Mouse (Mus musculus) heart, embryonic 11.5 days (tissue): ENCODE measurements around the gene S100a6. TPM values are rescaled to one million over a fixed set of nuclear protein-coding genes. Genes with fewer than 3 reads are reported as not detected.

Experiments used
- ATAC-seq: fragments of 200-750 bp; cut with Nextera tagmentation; replicated peaks from 2 replicates; pipeline ENCODE4 v1.8.0; 2017; ENCODE audit warnings: moderate library complexity; ENCODE audit not compliant: insufficient number of reproducible peaks, low FRiP score, low TSS enrichment
- H3K27ac ChIP-seq: fragments of 300-500 bp; sonication (generic); 2 replicates; pipeline ENCODE4 v1.5.1; 2014; ENCODE audit warnings: mild to moderate bottlenecking, low read depth, low read length
- H3K27me3 ChIP-seq: fragments of 300-500 bp; sonication (generic); 2 replicates; pipeline ENCODE4 v1.6.1; 2014; ENCODE audit warnings: mild to moderate bottlenecking, low read length, mixed read lengths; ENCODE audit not compliant: control insufficient read depth, insufficient read depth
- H3K36me3 ChIP-seq: fragments of 300-500 bp; sonication (generic); 2 replicates; pipeline ENCODE4 v1.6.1; 2014; ENCODE audit warnings: mild to moderate bottlenecking, low read length, moderate library complexity, mixed read lengths; ENCODE audit not compliant: control insufficient read depth, insufficient read depth
- H3K4me1 ChIP-seq: fragments of 300-500 bp; sonication (generic); 2 replicates; pipeline ENCODE4 v1.6.1; 2014; ENCODE audit warnings: low read length; ENCODE audit not compliant: control insufficient read depth, insufficient read depth
- H3K4me2 ChIP-seq: fragments of 300-500 bp; sonication (generic); 2 replicates; pipeline ENCODE4 v1.6.1; 2014; ENCODE audit warnings: mild to moderate bottlenecking, moderate library complexity
- H3K4me3 ChIP-seq: fragments of 300-500 bp; sonication (generic); 2 replicates; pipeline ENCODE4 v1.5.1; 2014; ENCODE audit warnings: low read depth, low read length
- H3K9ac ChIP-seq: fragments of 300-500 bp; sonication (generic); 2 replicates; pipeline ENCODE4 v1.6.1; 2014; ENCODE audit warnings: mild to moderate bottlenecking, low read depth, low read length, moderate library complexity
- H3K9me3 ChIP-seq: fragments of 300-500 bp; sonication (generic); replicated peaks from 2 replicates; pipeline ENCODE4 v1.6.1; 2016; ENCODE audit warnings: low read length; ENCODE audit not compliant: control insufficient read depth
- WGBS: fragments of 180-500 bp; shearing (Covaris S2); extraction: QIAGEN DNeasy Blood & Tissue Kit; methylation state at CpG from one replicate; pipeline ENCODE4 v1.1.7; 2014; ENCODE audit not compliant: insufficient replicate concordance; 5-methylcytosine and 5-hydroxymethylcytosine counted together
- polyA plus RNA-seq: library from polyadenylated mRNA; unstranded; fragments of >200 nt; fragmentation: Nextera tagmentation; extraction: Ambion mirVana; gene quantifications from 2 replicates; pipeline ENCODE4 v1.2.1, GENCODE M21; 2014

S100a6 gene
- polyA plus RNA-seq, 1 experiment from 2014 or later, result 43.6 TPM

DNA sequence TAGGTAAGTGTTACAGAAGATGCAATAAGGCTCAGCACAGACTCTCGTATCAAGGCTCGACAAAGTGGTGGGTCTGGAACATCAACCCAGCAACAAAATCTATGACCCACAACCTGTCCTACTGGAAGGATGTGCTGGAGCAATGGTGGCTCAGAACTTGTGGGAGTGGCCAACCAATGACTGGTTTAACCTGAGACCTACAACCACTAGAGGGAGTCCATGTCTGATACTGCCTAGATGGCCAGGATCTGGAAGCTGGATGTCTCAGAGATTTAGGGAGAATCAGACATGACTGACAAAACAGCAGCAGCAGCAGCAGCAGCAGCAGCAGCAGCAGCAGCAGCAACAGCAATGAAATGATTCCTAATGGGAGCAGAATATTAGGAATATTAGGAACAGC lies 51.5 kb downstream of the S100a6 start:
- WGBS, result 60% methylated on average over 2 of the region's 2 CpGs
- ATAC-seq, result no peak

DNA sequence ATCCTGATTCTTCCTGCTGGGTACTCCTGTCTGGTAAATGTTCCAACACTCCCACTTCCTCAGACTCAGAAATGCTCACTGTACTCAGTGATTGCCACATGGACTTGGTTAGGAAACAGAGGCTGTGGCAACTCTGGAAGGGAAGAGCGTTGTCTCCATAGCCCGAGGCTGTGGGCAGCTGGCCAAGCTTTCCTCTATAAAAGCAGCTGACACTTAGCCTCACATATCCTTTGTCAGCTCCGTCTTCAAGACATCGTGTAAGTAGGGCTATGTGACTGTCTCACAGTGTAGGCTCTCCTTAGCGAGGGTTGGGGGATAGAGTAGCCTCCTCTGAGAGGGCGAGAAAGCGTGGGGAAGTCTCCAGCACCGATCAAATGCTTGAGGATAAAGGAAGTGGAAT lies 56.2 kb downstream of the S100a6 start, which contains the start of gene S100a8:
S100a8 (plus strand) TSS at position 133 of the 400 bp plus-strand sequence.
- ATAC-seq, result no peak
- Histone ChIP-seq H3K27me3 (no peaks in the 10 kb centered on the region), H3K27ac (no peak within 1 kb of the TSS), H3K4me2 (no peak within 1 kb of the TSS), H3K4me1 (no peaks in the 10 kb centered on the region), H3K36me3 (no peaks in the 10 kb centered on the region), H3K9ac (no peak within 1 kb of the TSS), H3K9me3 (no peaks in the 10 kb centered on the region), H3K4me3 (no peak within 1 kb of the TSS)
- WGBS, result 69% methylated on average over 8 of the region's 8 CpGs

More for the DNA sequence above, 51.5 kb downstream of the S100a6 start:
- no peaks in the 10 kb centered on the region for H3K4me1 ChIP-seq
- no peaks in the 10 kb centered on the region for H3K36me3 ChIP-seq
- H3K4me3 ChIP-seq, result no peak overlapping the region
- H3K27ac ChIP-seq, result no peak overlapping the region
- no peaks in the 10 kb centered on the region for H3K9me3 ChIP-seq
- no peak overlapping the region for H3K4me2 ChIP-seq
- no peaks in the 10 kb centered on the region for H3K27me3 ChIP-seq
- H3K9ac ChIP-seq, result no peak overlapping the region

Other genes with a start within 250 kb of the S100a6 start
- 5.7 and 6.2 TPM in 2 replicates for gene Slc27a3, start 222.9 kb upstream of the S100a6 start, polyA plus RNA-seq
- 25.3 and 26.9 TPM in 2 replicates for gene Ints3, start 179.3 kb upstream of the S100a6 start, polyA plus RNA-seq
- 5.3 and 8.1 TPM in 2 replicates for gene Npr1, start 147.0 kb upstream of the S100a6 start, polyA plus RNA-seq
- 148 and 151 TPM in 2 replicates for gene Ilf2, start 136.8 kb upstream of the S100a6 start, polyA plus RNA-seq
- 76.0 TPM in 2 replicates for gene Snapin, start 121.8 kb upstream of the S100a6 start, polyA plus RNA-seq
- gene Chtop, start 103.4 kb upstream of the S100a6 start, polyA plus RNA-seq, result 70.3 and 73.9 TPM in 2 replicates
- 137 and 138 TPM in 2 replicates for gene S100a1, start 98.5 kb upstream of the S100a6 start, polyA plus RNA-seq
- 59.7 and 65.4 TPM in 2 replicates for gene S100a13, start 98.4 kb upstream of the S100a6 start, polyA plus RNA-seq
- gene S100a14, start 86.0 kb upstream of the S100a6 start, polyA plus RNA-seq, result not detected in 2 replicates
- 26.9 and 28.4 TPM in 2 replicates for gene S100a16, start 75.6 kb upstream of the S100a6 start, polyA plus RNA-seq
- gene S100a3, start 52.3 kb upstream of the S100a6 start, polyA plus RNA-seq, result 0.24 TPM in 1 of 2 replicates, not detected in the other
- not detected in 2 replicates for gene S100a2, start 22.6 kb upstream of the S100a6 start, polyA plus RNA-seq
- not detected in 2 replicates for gene Gm42674, start 11.0 kb upstream of the S100a6 start, polyA plus RNA-seq
- 3.4 and 3.5 TPM in 2 replicates for gene S100a4, start 9.1 kb upstream of the S100a6 start, polyA plus RNA-seq
- gene S100a5, start 4.4 kb upstream of the S100a6 start, polyA plus RNA-seq, result not detected in 2 replicates
- not detected in 2 replicates for gene S100a7a, start 41.1 kb downstream of the S100a6 start, polyA plus RNA-seq
- gene S100a8, start 56.1 kb downstream of the S100a6 start, polyA plus RNA-seq, result 1.9 and 5.2 TPM in 2 replicates
- gene S100a9, start 82.8 kb downstream of the S100a6 start, polyA plus RNA-seq, result 1.3 and 6.2 TPM in 2 replicates
- not detected in 2 replicates for gene Pglyrp4, start 114.0 kb downstream of the S100a6 start, polyA plus RNA-seq
- not detected in 2 replicates for gene Gm5849, start 165.0 kb downstream of the S100a6 start, polyA plus RNA-seq